Mouse (Mus musculus) forebrain, embryonic 11.5 days (tissue): ENCODE results near the gene Vmn1r148. TPM values are rescaled to one million over a fixed set of nuclear protein-coding genes. Genes with fewer than 3 reads are reported as not detected.
"Not testable (repeated sequence)": the region's sequence is repeated elsewhere in the genome, so short reads cannot be mapped to it uniquely, and the experiment has no call there.

ENCODE experiments used
- ATAC-seq: fragments of 200-750 bp; cut with Nextera tagmentation; replicated peaks from 2 replicates; pipeline ENCODE4 v1.8.0; 2017; ENCODE audit warnings: moderate TSS enrichment; ENCODE audit not compliant: low FRiP score
- DNase-seq: peaks from one replicate; pipeline ENCODE4 v3.0.0-alpha.2; 2017; ENCODE audit warnings: low spot score
- H3K27ac ChIP-seq: fragments of 300-500 bp; sonication (generic); 2 replicates; pipeline ENCODE4 v1.5.1; 2014; ENCODE audit warnings: low read depth, low read length
- H3K27me3 ChIP-seq: fragments of 300-500 bp; sonication (generic); 2 replicates; pipeline ENCODE4 v1.6.1; 2014; ENCODE audit warnings: mild to moderate bottlenecking, low read length, mixed read lengths; ENCODE audit not compliant: control insufficient read depth, insufficient read depth
- H3K36me3 ChIP-seq: fragments of 300-500 bp; sonication (generic); 2 replicates; pipeline ENCODE4 v1.6.1; 2014; ENCODE audit warnings: mild to moderate bottlenecking, low read length, moderate library complexity, mixed read lengths; ENCODE audit not compliant: control insufficient read depth, insufficient read depth
- H3K4me1 ChIP-seq: fragments of 300-500 bp; sonication (generic); replicated peaks from 2 replicates; pipeline ENCODE4 v1.6.1; 2014; ENCODE audit warnings: low read length, mixed read lengths; ENCODE audit not compliant: control insufficient read depth, insufficient read depth
- H3K4me2 ChIP-seq: fragments of 300-500 bp; sonication (generic); 2 replicates; pipeline ENCODE4 v1.6.1; 2014; ENCODE audit warnings: low read depth, mild to moderate bottlenecking, low read length, moderate library complexity, mixed read lengths; ENCODE audit not compliant: severe bottlenecking
- H3K4me3 ChIP-seq: fragments of 300-500 bp; sonication (generic); 2 replicates; pipeline ENCODE4 v1.5.1; 2014; ENCODE audit warnings: low read depth, low read length
- H3K9ac ChIP-seq: fragments of 300-500 bp; sonication (generic); 2 replicates; pipeline ENCODE4 v1.6.1; 2014; ENCODE audit warnings: low read length
- H3K9me3 ChIP-seq: fragments of 300-500 bp; sonication (generic); 2 replicates; pipeline ENCODE4 v1.6.1; 2016; ENCODE audit warnings: low read length, mixed read lengths; ENCODE audit not compliant: control insufficient read depth
- WGBS: fragments of 180-500 bp; shearing (Covaris S2); extraction: QIAGEN DNeasy Blood & Tissue Kit; methylation state at CpG from one replicate; pipeline ENCODE4 v1.1.7; 2014; 5-methylcytosine and 5-hydroxymethylcytosine counted together
- polyA plus RNA-seq: library from polyadenylated mRNA; unstranded; fragments of >200 nt; fragmentation: Nextera tagmentation; extraction: Ambion mirVana; gene quantifications from 2 replicates; pipeline ENCODE4 v1.2.1, GENCODE M21; 2014

Gene Vmn1r148
- polyA plus RNA-seq, result not detected in 2 replicates

GRCm38 (mm10) chr7:22413283-22413682 lies at the start of gene Vmn1r148:
TSS of gene Vmn1r148 (plus strand) at chr7:22413583.
- not testable (repeated sequence) for H3K4me2 ChIP-seq, H3K9ac ChIP-seq, H3K36me3 ChIP-seq, ATAC-seq, H3K27me3 ChIP-seq, H3K4me1 ChIP-seq, H3K9me3 ChIP-seq, H3K27ac ChIP-seq, H3K4me3 ChIP-seq, DNase-seq
- WGBS, result no CpG with 5 or more reads among the region's 3 CpGs

DNA sequence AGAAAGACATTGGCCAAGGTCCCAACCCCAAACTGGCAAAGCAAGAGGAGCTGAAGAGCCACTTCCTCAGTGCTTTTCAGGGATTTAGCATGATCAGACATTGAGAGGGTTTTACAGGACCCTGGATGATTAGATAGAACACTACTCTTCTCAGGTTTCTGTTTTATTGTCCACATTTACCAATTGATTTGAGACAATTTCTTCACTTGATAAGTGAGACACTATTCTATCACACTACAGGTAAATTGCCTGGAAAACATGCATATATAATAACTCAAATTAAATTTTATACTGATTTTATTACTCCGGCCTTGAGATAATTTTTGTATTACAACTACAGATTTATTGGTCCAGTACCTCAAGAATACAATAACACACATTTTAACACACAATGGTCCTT lies 42.4 kb upstream of the Vmn1r148 start, which contains the start of gene Gm8660:
Gm8660 (minus strand) TSS at position 101 of the 400 bp plus-strand sequence.
- not testable (repeated sequence) for H3K27me3 ChIP-seq, DNase-seq, H3K4me2 ChIP-seq, ATAC-seq, H3K4me3 ChIP-seq, H3K27ac ChIP-seq, H3K4me1 ChIP-seq, H3K36me3 ChIP-seq, H3K9ac ChIP-seq, H3K9me3 ChIP-seq
- WGBS, result no CpG with 5 or more reads among the region's 1 CpGs

DNA sequence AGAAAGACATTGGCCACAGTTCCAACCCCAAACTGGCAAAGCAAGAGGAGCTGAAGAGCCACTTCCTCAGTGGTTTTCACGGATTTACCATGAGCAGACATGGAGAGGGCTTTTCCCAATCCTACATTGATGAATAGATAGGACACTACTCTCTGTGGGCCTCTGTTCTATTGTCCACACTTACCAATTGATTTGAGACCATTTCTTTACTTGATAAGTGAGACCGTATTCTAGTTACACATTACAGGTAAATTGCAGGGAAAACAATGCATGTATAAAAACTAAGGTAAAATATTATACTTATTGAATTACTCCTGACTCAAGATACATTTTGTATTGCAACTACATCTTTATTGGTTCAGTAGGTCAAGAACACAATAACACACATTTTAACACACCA lies 24.7 kb downstream of the Vmn1r148 start, which contains the start of gene Vmn1r149:
Vmn1r149 (minus strand) TSS at position 101 of the 400 bp plus-strand sequence.
- not testable (repeated sequence) for DNase-seq, H3K4me2 ChIP-seq, H3K36me3 ChIP-seq, H3K9me3 ChIP-seq, H3K27me3 ChIP-seq, H3K9ac ChIP-seq, ATAC-seq, H3K4me3 ChIP-seq, H3K4me1 ChIP-seq, H3K27ac ChIP-seq
- no CpG with 5 or more reads among the region's 2 CpGs for WGBS

DNA sequence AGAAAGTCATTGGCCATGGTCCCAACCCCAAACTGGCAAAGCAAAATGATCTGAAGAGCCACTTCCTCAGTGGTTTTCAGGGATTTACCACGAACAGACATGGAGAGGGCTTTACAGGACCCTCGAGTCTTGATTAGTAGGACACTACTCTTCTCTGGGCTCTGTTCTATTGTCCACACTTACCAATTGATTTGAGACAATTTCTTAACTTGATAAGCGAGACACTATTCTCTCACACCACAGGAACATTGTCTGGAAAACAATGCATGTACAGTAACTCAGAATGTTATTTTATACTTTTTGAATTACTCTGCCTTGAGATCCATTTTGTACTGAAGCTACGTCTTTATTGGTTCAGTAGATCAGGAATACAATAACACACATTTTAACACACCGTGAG lies 50.6 kb downstream of the Vmn1r148 start, which contains the start of gene Gm10665:
Gm10665 (minus strand) TSS at position 101 of the 400 bp plus-strand sequence.
- not testable (repeated sequence) for H3K4me1 ChIP-seq, ATAC-seq, H3K4me2 ChIP-seq, H3K9me3 ChIP-seq, H3K9ac ChIP-seq, H3K27me3 ChIP-seq, H3K4me3 ChIP-seq, H3K27ac ChIP-seq, DNase-seq, H3K36me3 ChIP-seq
- WGBS, result no CpG with 5 or more reads among the region's 5 CpGs

Other genes starting within 250 kb of the Vmn1r148 start
- not detected in 2 replicates for gene Vmn1r142, start 249.5 kb upstream of the Vmn1r148 start, polyA plus RNA-seq
- not detected in 2 replicates for gene Vmn1r143, start 224.2 kb upstream of the Vmn1r148 start, polyA plus RNA-seq
- not detected in 2 replicates for gene Gm8653, start 212.3 kb upstream of the Vmn1r148 start, polyA plus RNA-seq
- not detected in 2 replicates for gene Gm8453, start 184.1 kb upstream of the Vmn1r148 start, polyA plus RNA-seq
- not detected in 2 replicates for gene Gm4187, start 83.9 kb upstream of the Vmn1r148 start, polyA plus RNA-seq
- gene Gm8660, start 42.5 kb upstream of the Vmn1r148 start, polyA plus RNA-seq, result not detected in 2 replicates
- not detected in 2 replicates for gene Vmn1r149, start 24.6 kb downstream of the Vmn1r148 start, polyA plus RNA-seq
- gene Gm10665, start 50.5 kb downstream of the Vmn1r148 start, polyA plus RNA-seq, result not detected in 2 replicates
- gene Vmn1r151, start 86.1 kb downstream of the Vmn1r148 start, polyA plus RNA-seq, result not detected in 2 replicates
- gene Vmn1r152, start 109.4 kb downstream of the Vmn1r148 start, polyA plus RNA-seq, result not detected in 2 replicates
- not detected in 2 replicates for gene Gm8677, start 121.3 kb downstream of the Vmn1r148 start, polyA plus RNA-seq
- gene Gm4201, start 151.8 kb downstream of the Vmn1r148 start, polyA plus RNA-seq, result not detected in 2 replicates
- not detected in 2 replicates for gene Gm4565, start 174.5 kb downstream of the Vmn1r148 start, polyA plus RNA-seq
- not detected in 2 replicates for gene Vmn1r155, start 244.4 kb downstream of the Vmn1r148 start, polyA plus RNA-seq